Mouse (Mus musculus) lung, postnatal 0 days (tissue): ENCODE results near the gene Arvcf. TPM values are rescaled to one million over a fixed set of nuclear protein-coding genes. Genes with fewer than 3 reads are reported as not detected.

Experiments used
- ATAC-seq: fragments of 200-750 bp; cut with Nextera tagmentation; 2 replicates; pipeline ENCODE4 v1.8.0; 2017; ENCODE audit warnings: moderate library complexity
- DNase-seq: peaks from one replicate; pipeline ENCODE4 v3.0.0-alpha.2; 2016; ENCODE audit warnings: low spot score
- H3K27ac ChIP-seq: fragments of 300-500 bp; sonication (generic); 2 replicates; pipeline ENCODE4 v1.5.1; 2014; ENCODE audit warnings: antibody characterized with exemption, mild to moderate bottlenecking, low read length, mixed read lengths
- H3K27me3 ChIP-seq: fragments of 300-500 bp; sonication (generic); replicated peaks from 2 replicates; pipeline ENCODE4 v1.6.1; 2014; ENCODE audit warnings: low read length, mixed read lengths; ENCODE audit not compliant: insufficient read depth
- H3K36me3 ChIP-seq: fragments of 300-500 bp; sonication (generic); 2 replicates; pipeline ENCODE4 v1.6.1; 2014; ENCODE audit warnings: low read length, mixed read lengths; ENCODE audit not compliant: insufficient read depth
- H3K4me1 ChIP-seq: fragments of 300-500 bp; sonication (generic); 2 replicates; pipeline ENCODE4 v1.6.1; 2014; ENCODE audit warnings: antibody characterized with exemption, low read depth, low read length, mixed read lengths; ENCODE audit not compliant: insufficient read depth
- H3K4me2 ChIP-seq: fragments of 300-500 bp; sonication (generic); replicated peaks from 2 replicates; pipeline ENCODE4 v1.6.1; 2014; ENCODE audit warnings: low read depth, mild to moderate bottlenecking, low read length, moderate library complexity, mixed read lengths
- H3K4me3 ChIP-seq: fragments of 300-500 bp; sonication (generic); 2 replicates; pipeline ENCODE4 v1.5.1; 2014; ENCODE audit warnings: low read depth, low read length
- H3K9ac ChIP-seq: fragments of 300-500 bp; sonication (generic); replicated peaks from 2 replicates; pipeline ENCODE4 v1.6.1; 2014; ENCODE audit warnings: low read depth, mild to moderate bottlenecking
- H3K9me3 ChIP-seq: fragments of 300-500 bp; sonication (generic); 2 replicates; pipeline ENCODE4 v1.6.1; 2016; ENCODE audit warnings: low read length, mixed read lengths
- CTCF ChIP-seq: IDR thresholded peaks from 2 replicates; pipeline ENCODE4 v1.5.1; 2016; ENCODE audit warnings: antibody characterized with exemption, mild to moderate bottlenecking
- EP300 ChIP-seq: IDR thresholded peaks from 2 replicates; pipeline ENCODE4 v1.6.1; 2016; ENCODE audit warnings: antibody characterized with exemption, mild to moderate bottlenecking, control low read depth
- WGBS: fragments of 180-500 bp; shearing (Covaris S2); extraction: QIAGEN DNeasy Blood & Tissue Kit; methylation state at CpG from one replicate; pipeline ENCODE4 v1.1.7; 2014; 5-methylcytosine and 5-hydroxymethylcytosine counted together
- polyA plus RNA-seq: library from polyadenylated mRNA; unstranded; fragments of >200 nt; fragmentation: Nextera tagmentation; extraction: Ambion mirVana; gene quantifications from 2 replicates; pipeline ENCODE4 v1.2.1, GENCODE M21; 2015

The Arvcf gene
- polyA plus RNA-seq, 1 experiment from 2014 or later: 14.6 TPM

DNA sequence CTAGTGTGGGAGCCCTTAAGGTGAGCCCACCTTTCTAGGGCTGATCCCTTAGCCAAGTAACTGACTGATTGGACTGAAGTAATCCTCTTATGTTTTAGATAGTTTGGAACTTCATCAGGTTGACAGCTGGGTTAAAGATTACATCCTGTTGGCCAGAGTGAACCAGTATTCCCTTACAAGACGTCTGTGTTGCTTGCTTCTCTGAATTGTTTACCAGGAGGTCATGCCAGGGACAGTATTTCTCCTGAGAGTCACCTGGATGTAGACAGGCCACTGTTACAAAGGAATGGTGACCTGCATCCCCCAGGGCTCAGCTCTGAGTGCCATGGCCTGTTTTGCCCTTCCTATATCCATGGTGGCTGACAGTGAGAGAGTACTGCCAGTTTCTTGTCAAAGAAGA is 30.5 kb downstream of the Arvcf start:
- H3K9ac ChIP-seq: no peak overlapping the region
- H3K27me3 ChIP-seq: no peaks in the 10 kb centered on the region
- no peak overlapping the region for H3K4me2 ChIP-seq
- peaks cover under 1% of the 10 kb centered on the region; the same call in 1 of the 2 replicates for H3K4me1 ChIP-seq
- WGBS: 48% methylated on average over 1 of the region's 1 CpGs
- H3K27ac ChIP-seq: no peak overlapping the region
- ATAC-seq (no peak), DNase-seq (no peak)
- TF ChIP-seq EP300: no peak
- no peak for TF ChIP-seq CTCF
- H3K4me3 ChIP-seq: no peak overlapping the region
- no peaks in the 10 kb centered on the region for H3K36me3 ChIP-seq
- H3K9me3 ChIP-seq: no peaks in the 10 kb centered on the region

GRCm38 (mm10) chr16:18379338-18380001 is 31.5 kb downstream of the Arvcf start:
- no peak for ATAC-seq
- 78% methylated on average over 8 of the region's 8 CpGs for WGBS
- H3K27ac ChIP-seq: no peak overlapping the region

GRCm38 (mm10) chr16:18380495-18381063 is 32.6 kb downstream of the Arvcf start:
- Histone ChIP-seq H3K27me3 (no peaks in the 10 kb centered on the region), H3K9me3 (no peaks in the 10 kb centered on the region), H3K4me1 (peaks cover 7% of the 10 kb centered on the region; the same call in 1 of the 2 replicates), H3K9ac (no peak overlapping the region), H3K36me3 (no peaks in the 10 kb centered on the region), H3K27ac (no peak overlapping the region), H3K4me2 (no peak overlapping the region), H3K4me3 (no peak overlapping the region)
- ATAC-seq (no peak), DNase-seq (no peak)
- TF ChIP-seq CTCF: no peak
- no peak for TF ChIP-seq EP300
- WGBS: 45% methylated on average over 6 of the region's 6 CpGs

More at GRCm38 (mm10) chr16:18379338-18380001, 31.5 kb downstream of the Arvcf start:
- Histone ChIP-seq H3K4me2 (no peak overlapping the region), H3K36me3 (no peaks in the 10 kb centered on the region), H3K4me3 (no peak overlapping the region), H3K9ac (no peak overlapping the region), H3K4me1 (peaks cover 7% of the 10 kb centered on the region; the same call in 1 of the 2 replicates), H3K27me3 (no peaks in the 10 kb centered on the region), H3K9me3 (no peaks in the 10 kb centered on the region)
- no peak for TF ChIP-seq CTCF
- no peak for TF ChIP-seq EP300
- no peak for DNase-seq

DNA sequence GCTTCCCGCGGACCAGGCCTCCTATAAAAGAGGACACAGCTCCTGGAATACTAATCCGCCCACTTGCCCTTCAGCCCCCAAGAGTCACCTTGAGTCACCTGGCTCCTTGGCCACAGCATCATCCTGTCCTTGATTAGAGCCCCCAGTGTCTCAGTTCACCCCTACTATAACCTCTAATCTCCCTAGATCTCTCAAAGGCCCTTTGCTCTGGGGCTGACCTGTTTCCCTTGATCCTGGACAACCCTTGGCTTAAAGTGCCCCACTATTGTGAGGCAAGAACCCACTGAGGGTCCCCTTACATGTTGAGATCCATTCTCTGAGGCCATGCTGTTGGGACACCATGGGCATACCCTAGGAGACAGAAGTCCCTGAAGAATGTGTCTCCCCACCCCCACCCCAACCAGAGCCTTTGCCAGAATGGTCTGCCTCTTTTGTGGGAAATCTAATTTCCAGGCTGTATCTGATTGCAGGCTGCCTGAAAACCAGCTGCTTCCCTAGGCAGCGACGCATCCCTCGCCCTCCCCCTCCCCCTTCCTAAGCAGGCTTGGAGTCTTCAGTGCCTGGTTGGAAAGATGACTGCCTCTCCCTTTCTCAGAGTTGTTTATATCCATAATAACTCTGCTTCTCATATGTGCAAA is 33.8 kb downstream of the Arvcf start:
- H3K4me3 ChIP-seq: no peak overlapping the region
- H3K36me3 ChIP-seq: no peaks in the 10 kb centered on the region
- H3K27ac ChIP-seq: no peak overlapping the region
- H3K27me3 ChIP-seq: no peaks in the 10 kb centered on the region
- peaks cover 7% of the 10 kb centered on the region; the same call in 1 of the 2 replicates for H3K4me1 ChIP-seq
- no peak overlapping the region for H3K4me2 ChIP-seq
- 75% methylated on average over 6 of the region's 6 CpGs for WGBS
- ATAC-seq (peak; percentile 23; the same call in 1 of the 2 replicates), DNase-seq (peak; percentile 43)
- no peak for TF ChIP-seq EP300
- TF ChIP-seq CTCF: no peak
- H3K9me3 ChIP-seq: no peaks in the 10 kb centered on the region
- H3K9ac ChIP-seq: no peak overlapping the region

GRCm38 (mm10) chr16:18383045-18383726 is 35.2 kb downstream of the Arvcf start:
- no peak for ATAC-seq
- DNase-seq: no peak
- no peak overlapping the region for H3K27ac ChIP-seq

GRCm38 (mm10) chr16:18383756-18384155 is 35.8 kb downstream of the Arvcf start:
- no peak overlapping the region for H3K4me2 ChIP-seq
- no peak overlapping the region for H3K27ac ChIP-seq
- H3K27me3 ChIP-seq: no peaks in the 10 kb centered on the region
- ATAC-seq: 0 out of 2 replicates have a peak, but pooled peaks have one; percentile 18
- no peak for DNase-seq
- H3K9ac ChIP-seq: no peak overlapping the region
- H3K9me3 ChIP-seq: no peaks in the 10 kb centered on the region
- peaks cover 11% of the 10 kb centered on the region; the same call in 1 of the 2 replicates for H3K4me1 ChIP-seq
- H3K36me3 ChIP-seq: no peaks in the 10 kb centered on the region
- H3K4me3 ChIP-seq: no peak overlapping the region
- TF ChIP-seq CTCF (no peak), EP300 (no peak)
- 40% methylated on average over 3 of the region's 3 CpGs for WGBS

More at GRCm38 (mm10) chr16:18383045-18383726, 35.2 kb downstream of the Arvcf start:
- H3K4me3 ChIP-seq: no peak overlapping the region
- H3K9ac ChIP-seq: no peak overlapping the region
- H3K36me3 ChIP-seq: no peaks in the 10 kb centered on the region
- WGBS: 64% methylated on average over 9 of the region's 9 CpGs
- H3K4me2 ChIP-seq: no peak overlapping the region
- H3K9me3 ChIP-seq: no peaks in the 10 kb centered on the region
- peaks cover 7% of the 10 kb centered on the region; the same call in 1 of the 2 replicates for H3K4me1 ChIP-seq
- no peaks in the 10 kb centered on the region for H3K27me3 ChIP-seq
- TF ChIP-seq EP300 (no peak), CTCF (no peak)
